Mouse (Mus musculus): ENCODE data around the gene Ifna1. TPM values are rescaled to one million over a fixed set of nuclear protein-coding genes. Genes with fewer than 3 reads are reported as not detected.

Ifna1 gene
- polyA plus RNA-seq, 1 experiment: not detected

- 5% methylated on average over 31 of the region's 31 CpGs for WGBS
- Histone ChIP-seq H3K4me3 (replicated peaks; ENCODE audit: extremely low read depth, low read depth, low read length) (peak overlapping the region; percentile 75), H3K4me1 (ENCODE audit: control insufficient read depth, insufficient read depth, low read length) (no peaks in the 10 kb centered on the region; the same call in 1 of the 2 replicates)
- peak; percentile 12 for DNase-seq
- no peak for TF ChIP-seq CTCF (IDR thresholded peaks at IDR 0.05; ENCODE audit: insufficient read depth, low read length)
- TF ChIP-seq POLR2A (IDR thresholded peaks at IDR 0.05; ENCODE audit: borderline replicate concordance, extremely low read depth, low read depth, low read length): peak; percentile 17; the same call in 1 of the 2 replicates
Measured at GRCm38 (mm10) chr4:88867926-88868911, 18.3 kb downstream of the Ifna1 start.

DNA sequence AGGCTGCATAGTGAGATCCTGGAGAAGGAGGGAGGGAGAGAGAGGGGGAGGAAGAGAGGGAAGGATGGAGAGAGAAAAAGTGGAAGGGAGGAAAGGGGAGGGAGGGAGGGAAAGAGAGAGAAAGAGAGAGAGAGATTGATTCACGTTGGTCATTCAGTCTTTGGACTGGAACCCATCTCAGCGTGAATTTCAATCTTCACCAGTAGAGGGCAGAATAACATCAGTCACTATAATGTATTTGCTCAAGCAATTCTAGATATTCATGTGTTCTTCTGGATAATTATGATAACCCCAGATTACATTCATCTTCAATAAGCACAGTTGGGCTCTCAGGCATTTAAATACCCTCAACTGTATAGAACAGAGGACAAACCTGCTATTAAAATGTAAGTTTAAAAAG lies 22.8 kb downstream of the Ifna1 start:
- Histone ChIP-seq H3K4me3 (replicated peaks; ENCODE audit: extremely low read depth, low read depth, low read length) (no peak overlapping the region), H3K4me1 (ENCODE audit: control insufficient read depth, insufficient read depth, low read length) (no peaks in the 10 kb centered on the region)
- TF ChIP-seq POLR2A (IDR thresholded peaks at IDR 0.05; ENCODE audit: borderline replicate concordance, extremely low read depth, low read depth, low read length): no peak
- peak; percentile 17; the same call in 1 of the 2 replicates for TF ChIP-seq CTCF (IDR thresholded peaks at IDR 0.05; ENCODE audit: insufficient read depth, low read length)
- no peak for DNase-seq
- 0% methylated on average over 2 of the region's 2 CpGs for WGBS

DNA sequence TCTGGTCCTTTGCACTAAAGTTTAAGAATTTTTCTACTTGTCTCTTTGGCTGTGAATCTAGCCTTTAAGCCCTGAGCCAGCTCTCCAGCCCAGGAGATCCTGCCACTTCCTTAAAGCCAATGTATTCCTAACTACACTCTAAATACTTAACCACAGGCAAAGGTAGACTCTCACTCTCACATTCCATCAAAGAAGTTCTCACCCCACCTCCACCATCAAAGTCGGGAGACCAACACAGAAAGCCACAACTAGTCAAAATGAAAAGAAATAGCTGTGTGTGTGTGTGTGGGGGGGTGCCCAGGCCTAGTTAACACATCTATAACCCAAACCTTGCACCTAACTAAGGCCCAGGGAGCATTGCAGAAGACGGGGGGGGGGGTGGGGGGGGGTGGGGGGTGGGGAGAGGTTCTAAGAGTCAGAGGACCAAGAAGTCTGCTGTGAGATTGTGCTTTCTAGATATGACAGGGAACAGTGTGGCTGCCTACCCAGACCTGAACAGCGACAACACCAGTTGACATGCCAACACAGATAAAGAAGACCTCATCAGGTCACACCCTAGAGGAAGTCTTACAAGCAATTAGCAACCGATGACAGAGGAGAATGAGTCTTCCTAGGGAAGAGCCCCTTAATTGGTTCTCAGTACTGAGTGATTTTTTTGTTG lies 25.7 kb downstream of the Ifna1 start:
- no peak for DNase-seq
- WGBS: 56% methylated on average over 4 of the region's 4 CpGs
- TF ChIP-seq CTCF (IDR thresholded peaks at IDR 0.05; ENCODE audit: insufficient read depth, low read length) (no peak), POLR2A (IDR thresholded peaks at IDR 0.05; ENCODE audit: borderline replicate concordance, extremely low read depth, low read depth, low read length) (no peak)
- no peaks in the 10 kb centered on the region for H3K4me1 ChIP-seq (ENCODE audit: control insufficient read depth, insufficient read depth, low read length)
- H3K4me3 ChIP-seq (replicated peaks; ENCODE audit: extremely low read depth, low read depth, low read length): no peak overlapping the region

DNA sequence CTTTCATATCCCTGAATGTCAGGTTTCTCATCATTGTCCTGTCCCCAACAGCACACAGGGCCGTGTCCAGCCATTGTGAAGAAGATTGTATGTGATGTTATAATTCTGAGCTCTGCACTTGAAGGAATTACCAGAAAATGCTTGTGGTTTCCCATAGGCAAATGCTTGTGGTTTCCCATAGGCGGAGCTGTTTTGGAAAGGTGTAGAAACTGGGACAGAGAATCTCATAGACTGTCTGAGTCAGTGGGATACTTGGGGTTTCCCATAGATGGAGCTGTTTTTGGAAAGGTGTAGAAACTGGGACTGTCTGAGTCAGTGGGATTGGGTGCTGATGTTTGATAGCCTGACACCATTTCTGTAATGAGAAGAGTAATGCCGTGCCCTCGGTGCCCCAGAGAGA lies 26.6 kb downstream of the Ifna1 start:
- Histone ChIP-seq H3K4me3 (replicated peaks; ENCODE audit: extremely low read depth, low read depth, low read length) (no peak overlapping the region), H3K4me1 (ENCODE audit: control insufficient read depth, insufficient read depth, low read length) (no peaks in the 10 kb centered on the region)
- TF ChIP-seq CTCF (IDR thresholded peaks at IDR 0.05; ENCODE audit: insufficient read depth, low read length) (no peak), POLR2A (IDR thresholded peaks at IDR 0.05; ENCODE audit: borderline replicate concordance, extremely low read depth, low read depth, low read length) (no peak)
- DNase-seq: no peak
- WGBS: 81% methylated on average over 4 of the region's 4 CpGs

DNA sequence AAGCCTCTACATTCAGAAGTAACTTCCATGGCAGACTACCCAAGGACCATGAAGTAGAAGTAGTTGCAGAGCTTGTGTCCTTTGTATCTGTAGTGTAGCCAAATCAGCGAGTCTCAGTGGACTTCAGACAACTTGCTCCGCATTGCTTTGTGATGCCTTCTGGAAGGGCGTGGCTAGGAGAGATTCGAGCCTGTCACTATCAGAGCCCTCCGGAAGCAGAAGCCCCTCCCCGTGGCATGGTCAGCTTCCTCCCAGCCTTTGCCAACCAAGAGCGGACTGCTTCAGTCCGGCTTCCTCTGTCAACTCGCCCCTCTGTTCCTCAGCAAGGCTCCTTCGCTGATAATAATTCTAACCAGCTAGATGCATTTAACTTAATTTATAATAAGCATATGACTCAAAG lies 28.4 kb downstream of the Ifna1 start:
- no peaks in the 10 kb centered on the region for H3K4me1 ChIP-seq (ENCODE audit: control insufficient read depth, insufficient read depth, low read length)
- TF ChIP-seq CTCF (IDR thresholded peaks at IDR 0.05; ENCODE audit: insufficient read depth, low read length) (no peak), POLR2A (IDR thresholded peaks at IDR 0.05; ENCODE audit: borderline replicate concordance, extremely low read depth, low read depth, low read length) (no peak)
- 30% methylated on average over 10 of the region's 10 CpGs for WGBS
- no peak for DNase-seq
- H3K4me3 ChIP-seq (replicated peaks; ENCODE audit: extremely low read depth, low read depth, low read length): no peak overlapping the region

- TF ChIP-seq POLR2A (IDR thresholded peaks at IDR 0.05; ENCODE audit: borderline replicate concordance, extremely low read depth, low read depth, low read length) (no peak), CTCF (IDR thresholded peaks at IDR 0.05; ENCODE audit: insufficient read depth, low read length) (no peak)
- WGBS: 62% methylated on average over 4 of the region's 4 CpGs
- H3K4me3 ChIP-seq (replicated peaks; ENCODE audit: extremely low read depth, low read depth, low read length): no peak overlapping the region
- no peaks in the 10 kb centered on the region for H3K4me1 ChIP-seq (ENCODE audit: control insufficient read depth, insufficient read depth, low read length)
- DNase-seq: no peak
Measured at GRCm38 (mm10) chr4:88878772-88879171, 28.9 kb downstream of the Ifna1 start.

DNA sequence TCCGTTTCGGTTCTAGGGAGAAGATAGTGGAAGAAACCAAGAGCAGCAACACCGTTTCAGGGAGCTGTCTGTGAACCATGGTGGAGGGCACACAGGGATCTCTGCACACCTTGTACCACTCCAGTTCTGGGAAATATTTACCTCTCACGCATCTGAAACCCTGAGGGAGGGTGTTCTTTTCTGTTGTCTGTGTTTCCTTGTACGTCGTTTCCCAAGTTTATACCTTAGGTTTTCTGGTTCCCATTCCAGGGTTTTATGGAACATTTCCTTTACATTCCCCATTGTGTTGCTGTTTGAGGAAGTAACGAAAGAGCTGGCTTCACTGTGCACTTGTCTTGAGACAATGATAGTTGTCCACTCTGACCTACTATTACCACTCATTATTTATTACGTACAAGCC lies 30.2 kb downstream of the Ifna1 start, which contains the start of gene Ifne:
Gene Ifne (minus strand): TSS at position 101 of the 400 bp plus-strand sequence.
- DNase-seq: no peak
- H3K4me1 ChIP-seq (ENCODE audit: control insufficient read depth, insufficient read depth, low read length): no peaks in the 10 kb centered on the region
- TF ChIP-seq CTCF (IDR thresholded peaks at IDR 0.05; ENCODE audit: insufficient read depth, low read length) (no peak), POLR2A (IDR thresholded peaks at IDR 0.05; ENCODE audit: borderline replicate concordance, extremely low read depth, low read depth, low read length) (no peak)
- no peak within 1 kb of the TSS for H3K4me3 ChIP-seq (replicated peaks; ENCODE audit: extremely low read depth, low read depth, low read length)
- WGBS: 69% methylated on average over 8 of the region's 8 CpGs

DNA sequence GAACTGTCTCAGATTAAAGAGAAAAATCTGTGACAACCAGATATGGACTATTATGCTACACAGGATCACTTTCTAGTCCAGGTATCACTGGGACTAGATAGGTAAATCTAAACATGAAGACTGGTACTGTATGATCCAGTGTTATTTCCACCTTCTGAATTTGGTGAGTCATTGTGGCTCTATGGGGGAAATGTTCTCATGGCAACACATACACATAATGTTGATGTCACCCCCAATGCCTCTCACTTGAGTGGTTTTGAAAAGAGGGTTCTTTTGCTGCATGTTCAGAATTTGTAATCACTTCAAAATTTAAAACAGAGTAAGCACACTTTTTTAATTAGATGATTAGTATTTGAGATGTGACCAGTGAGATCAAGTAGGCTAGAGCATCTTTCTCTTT lies 38.3 kb downstream of the Ifna1 start:
- no peaks in the 10 kb centered on the region for H3K4me1 ChIP-seq (ENCODE audit: control insufficient read depth, insufficient read depth, low read length)
- H3K4me3 ChIP-seq (replicated peaks; ENCODE audit: extremely low read depth, low read depth, low read length): no peak overlapping the region
- TF ChIP-seq POLR2A (IDR thresholded peaks at IDR 0.05; ENCODE audit: borderline replicate concordance, extremely low read depth, low read depth, low read length) (no peak), CTCF (IDR thresholded peaks at IDR 0.05; ENCODE audit: insufficient read depth, low read length) (no peak)
- no peak for DNase-seq

DNA sequence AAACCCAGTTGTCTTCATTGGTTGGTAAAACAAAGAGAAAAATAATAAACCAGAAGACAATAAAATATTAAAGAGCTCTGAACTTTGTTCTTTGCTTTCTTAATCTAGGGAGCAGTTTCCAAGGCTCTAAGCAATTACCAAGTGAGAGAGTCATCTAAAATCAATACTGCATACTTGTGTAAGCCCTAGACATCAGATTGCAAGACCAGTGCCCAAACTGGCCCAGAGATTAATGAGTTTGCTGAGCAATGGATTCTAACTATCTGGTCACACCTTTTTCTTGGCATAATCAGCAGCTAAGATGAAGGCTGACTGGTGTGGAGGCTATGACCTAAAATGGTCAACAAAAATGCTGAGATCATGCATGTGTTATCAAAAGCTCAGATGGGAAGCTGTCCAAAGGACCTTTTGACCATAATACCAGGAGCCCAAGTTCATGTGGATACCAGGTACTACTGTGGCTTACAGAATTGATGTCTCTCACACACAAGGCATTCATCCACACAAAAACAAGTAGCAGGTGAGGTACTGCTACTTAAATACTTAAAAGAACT lies 43.4 kb downstream of the Ifna1 start:
- Histone ChIP-seq H3K4me3 (replicated peaks; ENCODE audit: extremely low read depth, low read depth, low read length) (no peak overlapping the region), H3K4me1 (ENCODE audit: control insufficient read depth, insufficient read depth, low read length) (no peaks in the 10 kb centered on the region)
- TF ChIP-seq CTCF (IDR thresholded peaks at IDR 0.05; ENCODE audit: insufficient read depth, low read length) (no peak), POLR2A (IDR thresholded peaks at IDR 0.05; ENCODE audit: borderline replicate concordance, extremely low read depth, low read depth, low read length) (no peak)
- DNase-seq: no peak

Other genes starting within 250 kb of the Ifna1 start
- gene Ifna12, start 246.7 kb upstream of the Ifna1 start, polyA plus RNA-seq (2012; rRNA removed): not detected in 2 replicates
- gene C87499, start 215.7 kb upstream of the Ifna1 start, polyA plus RNA-seq (2012; rRNA removed): not detected in 2 replicates
- not detected in 2 replicates for gene Ifna13, start 205.6 kb upstream of the Ifna1 start, polyA plus RNA-seq (2012; rRNA removed)
- not detected in 2 replicates for gene Ifna16, start 173.2 kb upstream of the Ifna1 start, polyA plus RNA-seq (2012; rRNA removed)
- gene Ifna2, start 166.2 kb upstream of the Ifna1 start, polyA plus RNA-seq (2012; rRNA removed): not detected in 2 replicates
- not detected in 2 replicates for gene Ifnab, start 158.7 kb upstream of the Ifna1 start, polyA plus RNA-seq (2012; rRNA removed)
- gene Gm26566, start 128.3 kb upstream of the Ifna1 start, polyA plus RNA-seq (2012; rRNA removed): 0.19 and 0.33 TPM in 2 replicates
- gene Klhl9, start 127.6 kb upstream of the Ifna1 start, polyA plus RNA-seq (2012; rRNA removed): 19.6 and 19.7 TPM in 2 replicates
- not detected in 2 replicates for gene Gm13271, start 95.2 kb upstream of the Ifna1 start, polyA plus RNA-seq (2012; rRNA removed)
- not detected in 2 replicates for gene Gm13283, start 90.0 kb upstream of the Ifna1 start, polyA plus RNA-seq (2012; rRNA removed)
- gene Gm13290, start 76.3 kb upstream of the Ifna1 start, polyA plus RNA-seq (2012; rRNA removed): not detected in 2 replicates
- not detected in 2 replicates for gene Gm13289, start 73.2 kb upstream of the Ifna1 start, polyA plus RNA-seq (2012; rRNA removed)
- gene Gm13272, start 70.2 kb upstream of the Ifna1 start, polyA plus RNA-seq (2012; rRNA removed): not detected in 2 replicates
- not detected in 2 replicates for gene Ifnz, start 68.0 kb upstream of the Ifna1 start, polyA plus RNA-seq (2012; rRNA removed)
- not detected in 2 replicates for gene Gm13276, start 64.4 kb upstream of the Ifna1 start, polyA plus RNA-seq (2012; rRNA removed)
- gene Gm13277, start 61.5 kb upstream of the Ifna1 start, polyA plus RNA-seq (2012; rRNA removed): not detected in 2 replicates
- not detected in 2 replicates for gene Gm13278, start 58.5 kb upstream of the Ifna1 start, polyA plus RNA-seq (2012; rRNA removed)
- not detected in 2 replicates for gene Gm13275, start 55.6 kb upstream of the Ifna1 start, polyA plus RNA-seq (2012; rRNA removed)
- gene Gm13279, start 52.7 kb upstream of the Ifna1 start, polyA plus RNA-seq (2012; rRNA removed): not detected in 2 replicates
- gene Gm13285, start 50.4 kb upstream of the Ifna1 start, polyA plus RNA-seq (2012; rRNA removed): not detected in 2 replicates
- gene Gm13287, start 46.8 kb upstream of the Ifna1 start, polyA plus RNA-seq (2012; rRNA removed): not detected in 2 replicates
- not detected in 2 replicates for gene Gm13288, start 44.6 kb upstream of the Ifna1 start, polyA plus RNA-seq (2012; rRNA removed)
- not detected in 2 replicates for gene Ifna7, start 33.9 kb upstream of the Ifna1 start, polyA plus RNA-seq (2012; rRNA removed)
- gene Ifna11, start 30.1 kb upstream of the Ifna1 start, polyA plus RNA-seq (2012; rRNA removed): not detected in 2 replicates
- gene Ifna6, start 22.7 kb upstream of the Ifna1 start, polyA plus RNA-seq (2012; rRNA removed): not detected in 2 replicates
- gene Ifna5, start 14.6 kb upstream of the Ifna1 start, polyA plus RNA-seq (2012; rRNA removed): not detected in 2 replicates
- gene Ifna4, start 8.2 kb upstream of the Ifna1 start, polyA plus RNA-seq (2012; rRNA removed): not detected in 2 replicates
- gene Ifne, start 30.1 kb downstream of the Ifna1 start, polyA plus RNA-seq (2012; rRNA removed): not detected in 2 replicates